Mouse (Mus musculus) liver, postnatal 0 days (tissue): ENCODE data around the gene Wnt5b. TPM values are rescaled to one million over a fixed set of nuclear protein-coding genes. Genes with fewer than 3 reads are reported as not detected.
A peak's percentile ranks its signal among the peaks of the same experiment; 100 is the strongest.

ENCODE experiments used
- ATAC-seq: fragments of 200-750 bp; cut with Nextera tagmentation; 2 replicates; pipeline ENCODE4 v1.8.0; 2017; ENCODE audit warnings: mild to moderate bottlenecking, moderate library complexity
- DNase-seq: peaks from one replicate; pipeline ENCODE4 v3.0.0-alpha.2; 2016
- H3K27ac ChIP-seq: fragments of 300-500 bp; sonication (generic); 2 replicates; pipeline ENCODE4 v1.5.1; 2014; ENCODE audit warnings: antibody characterized with exemption, moderate library complexity, mild to moderate bottlenecking, low read depth
- H3K27me3 ChIP-seq: fragments of 300-500 bp; sonication (generic); 2 replicates; pipeline ENCODE4 v1.6.1; 2014; ENCODE audit warnings: low read length, control low read depth, mixed read lengths; ENCODE audit not compliant: insufficient read depth
- H3K36me3 ChIP-seq: fragments of 300-500 bp; sonication (generic); replicated peaks from 2 replicates; pipeline ENCODE4 v1.6.1; 2014; ENCODE audit warnings: mild to moderate bottlenecking, control low read depth, low read length, moderate library complexity, mixed read lengths; ENCODE audit not compliant: insufficient read depth
- H3K4me1 ChIP-seq: fragments of 300-500 bp; sonication (generic); 2 replicates; pipeline ENCODE4 v1.6.1; 2014; ENCODE audit warnings: antibody characterized with exemption, mild to moderate bottlenecking, control low read depth; ENCODE audit not compliant: insufficient read depth
- H3K4me2 ChIP-seq: fragments of 300-500 bp; sonication (generic); 2 replicates; pipeline ENCODE4 v1.6.1; 2014; ENCODE audit warnings: low read depth, mild to moderate bottlenecking, low read length, moderate library complexity, mixed read lengths
- H3K4me3 ChIP-seq: fragments of 300-500 bp; sonication (generic); 2 replicates; pipeline ENCODE4 v1.5.1; 2014; ENCODE audit warnings: low read depth, low read length
- H3K9ac ChIP-seq: fragments of 300-500 bp; sonication (generic); replicated peaks from 2 replicates; pipeline ENCODE4 v1.6.1; 2014; ENCODE audit warnings: mild to moderate bottlenecking, moderate library complexity
- H3K9me3 ChIP-seq: fragments of 300-500 bp; sonication (generic); 2 replicates; pipeline ENCODE4 v1.6.1; 2016; ENCODE audit warnings: mild to moderate bottlenecking, control low read depth, low read length, mixed read lengths
- CTCF ChIP-seq: sonication (generic); IDR thresholded peaks from 2 replicates; pipeline ENCODE4 v1.5.1; 2016; ENCODE audit warnings: antibody characterized with exemption, low read depth
- EP300 ChIP-seq: IDR thresholded peaks from 2 replicates; pipeline ENCODE4 v1.6.1; 2016; ENCODE audit warnings: antibody characterized with exemption, low read depth, mild to moderate bottlenecking
- WGBS: fragments of 180-500 bp; shearing (Covaris S2); extraction: QIAGEN DNeasy Blood & Tissue Kit; methylation state at CpG from one replicate; pipeline ENCODE4 v1.1.7; 2014; ENCODE audit not compliant: insufficient replicate concordance; 5-methylcytosine and 5-hydroxymethylcytosine counted together
- polyA plus RNA-seq: library from polyadenylated mRNA; unstranded; fragments of >200 nt; fragmentation: Nextera tagmentation; extraction: Ambion mirVana; gene quantifications from 2 replicates; pipeline ENCODE4 v1.2.1, GENCODE M21; 2015

Wnt5b gene
- polyA plus RNA-seq, 1 experiment from 2014 or later: 0.31 TPM

- Histone ChIP-seq H3K36me3 (no peaks in the 10 kb centered on the region), H3K9me3 (no peaks in the 10 kb centered on the region), H3K9ac (no peak overlapping the region), H3K4me2 (no peak overlapping the region), H3K27me3 (no peaks in the 10 kb centered on the region), H3K4me1 (no peaks in the 10 kb centered on the region), H3K27ac (no peak overlapping the region), H3K4me3 (no peak overlapping the region)
- ATAC-seq: no peak
- DNase-seq: peak; percentile 53
- 67% methylated on average over 3 of the region's 3 CpGs for WGBS
- no peak for TF ChIP-seq EP300
- peak; percentile 54 for TF ChIP-seq CTCF
These were observed 115.5 kb downstream of the Wnt5b start for GRCm38 (mm10) chr6:119428611-119429010.

GRCm38 (mm10) chr6:119421001-119421400 lies 123.1 kb downstream of the Wnt5b start:
- H3K4me2 ChIP-seq: no peak overlapping the region
- H3K27ac ChIP-seq: no peak overlapping the region; the same call in 1 of the 2 replicates
- TF ChIP-seq CTCF: no peak
- peak; percentile 9; the same call in 1 of the 2 replicates for TF ChIP-seq EP300
- ATAC-seq: no peak
- no peak for DNase-seq
- H3K36me3 ChIP-seq: no peaks in the 10 kb centered on the region
- H3K9me3 ChIP-seq: no peaks in the 10 kb centered on the region
- H3K4me1 ChIP-seq: peaks cover 11% of the 10 kb centered on the region
- 47% methylated on average over 4 of the region's 4 CpGs for WGBS
- no peak overlapping the region for H3K9ac ChIP-seq
- H3K4me3 ChIP-seq: no peak overlapping the region
- H3K27me3 ChIP-seq: no peaks in the 10 kb centered on the region

GRCm38 (mm10) chr6:119420357-119420756 lies 123.8 kb downstream of the Wnt5b start:
- H3K4me2 ChIP-seq: no peak overlapping the region
- no peaks in the 10 kb centered on the region for H3K27me3 ChIP-seq
- H3K27ac ChIP-seq: no peak overlapping the region
- no peaks in the 10 kb centered on the region for H3K36me3 ChIP-seq
- DNase-seq: no peak
- H3K9me3 ChIP-seq: no peaks in the 10 kb centered on the region
- TF ChIP-seq EP300 (no peak), CTCF (no peak)
- no peak overlapping the region for H3K4me3 ChIP-seq
- peaks cover 15% of the 10 kb centered on the region for H3K4me1 ChIP-seq
- no peak for ATAC-seq
- WGBS: 84% methylated on average over 5 of the region's 5 CpGs
- no peak overlapping the region for H3K9ac ChIP-seq

GRCm38 (mm10) chr6:119419412-119419811 lies 124.7 kb downstream of the Wnt5b start:
- H3K9ac ChIP-seq: no peak overlapping the region
- ATAC-seq (no peak), DNase-seq (no peak)
- H3K4me1 ChIP-seq: peaks cover 22% of the 10 kb centered on the region
- no peak overlapping the region for H3K27ac ChIP-seq
- no peak overlapping the region for H3K4me2 ChIP-seq
- TF ChIP-seq EP300: no peak
- no peak for TF ChIP-seq CTCF
- WGBS: 82% methylated on average over 7 of the region's 7 CpGs
- H3K27me3 ChIP-seq: no peaks in the 10 kb centered on the region
- H3K9me3 ChIP-seq: no peaks in the 10 kb centered on the region
- H3K4me3 ChIP-seq: no peak overlapping the region
- H3K36me3 ChIP-seq: no peaks in the 10 kb centered on the region

GRCm38 (mm10) chr6:119418392-119419251 lies 125.5 kb downstream of the Wnt5b start:
- WGBS: 65% methylated on average over 7 of the region's 7 CpGs
- peak overlapping the region; percentile 44; the same call in 1 of the 2 replicates for H3K27ac ChIP-seq
- H3K36me3 ChIP-seq: 0 out of 2 replicates have a peak, but pooled peaks cover 2% of the 10 kb centered on the region
- no peaks in the 10 kb centered on the region for H3K9me3 ChIP-seq
- H3K4me1 ChIP-seq: peaks cover 30% of the 10 kb centered on the region
- no peak overlapping the region for H3K9ac ChIP-seq
- ATAC-seq: peak; percentile 28
- H3K27me3 ChIP-seq: no peaks in the 10 kb centered on the region
- TF ChIP-seq EP300 (peak; percentile 66; the same call in 1 of the 2 replicates), CTCF (no peak)
- no peak overlapping the region for H3K4me2 ChIP-seq
- H3K4me3 ChIP-seq: no peak overlapping the region
- DNase-seq: no peak

GRCm38 (mm10) chr6:119417821-119418220 lies 126.3 kb downstream of the Wnt5b start:
- H3K27ac ChIP-seq: no peak overlapping the region
- no peak overlapping the region for H3K4me2 ChIP-seq
- H3K4me1 ChIP-seq: peaks cover 31% of the 10 kb centered on the region
- DNase-seq (no peak), ATAC-seq (no peak)
- no peaks in the 10 kb centered on the region for H3K27me3 ChIP-seq
- H3K9me3 ChIP-seq: no peaks in the 10 kb centered on the region
- no peak overlapping the region for H3K4me3 ChIP-seq
- 0 out of 2 replicates have a peak, but pooled peaks cover 2% of the 10 kb centered on the region for H3K36me3 ChIP-seq
- no peak for TF ChIP-seq EP300
- TF ChIP-seq CTCF: no peak
- WGBS: 64% methylated on average over 7 of the region's 7 CpGs
- no peak overlapping the region for H3K9ac ChIP-seq
